Mouse (Mus musculus) ES-E14 (cell line): ENCODE data around the gene Parn.

Experiments used
- HCFC1 ChIP-seq: IDR thresholded peaks from 2 replicates; pipeline ENCODE4 v1.6.1; 2012; ENCODE audit warnings: low read length, inconsistent platforms, borderline replicate concordance; ENCODE audit not compliant: insufficient read depth
- MAFK ChIP-seq: IDR thresholded peaks from 2 replicates; pipeline ENCODE4 v1.6.1; 2014; ENCODE audit warnings: mild to moderate bottlenecking, low read depth, low read length, inconsistent platforms; ENCODE audit not compliant: insufficient read depth

DNA sequence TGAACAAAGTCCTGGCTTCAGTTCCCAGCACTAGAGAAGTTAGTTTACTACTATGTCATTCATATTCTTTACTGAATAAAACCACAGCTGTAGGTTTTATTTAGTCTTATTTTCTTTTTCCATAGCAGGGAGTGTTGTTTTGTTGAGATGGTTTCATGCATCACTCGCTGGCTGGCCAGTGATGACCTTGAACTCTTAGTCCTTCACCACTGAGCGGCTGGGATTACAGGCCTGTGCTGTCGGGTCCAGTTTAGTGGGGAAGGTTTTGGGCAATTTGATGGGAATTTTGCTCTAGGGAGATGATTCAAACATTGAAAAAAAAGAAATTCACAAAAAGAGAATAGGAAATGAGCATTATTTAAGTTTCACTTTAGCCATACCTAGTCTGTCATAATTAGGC lies 6.5 kb upstream of the Parn start:
- TF ChIP-seq MAFK (no peak), HCFC1 (no peak)
